Mouse (Mus musculus) E14TG2a.4 (cell line): ENCODE measurements around the gene Dnah6.

ENCODE experiments used
- H3K27me3 ChIP-seq: 2 replicates; pipeline ENCODE4 v1.6.1; 2014; ENCODE audit warnings: low read length, control low read depth; ENCODE audit not compliant: insufficient read depth
- H3K36me3 ChIP-seq: 2 replicates; pipeline ENCODE4 v1.6.1; 2014; ENCODE audit warnings: low read length, control low read depth; ENCODE audit not compliant: insufficient read depth
- H3K4me1 ChIP-seq: replicated peaks from 2 replicates; pipeline ENCODE4 v1.6.1; 2014; ENCODE audit warnings: low read depth, low read length, control low read depth
- H3K4me3 ChIP-seq: replicated peaks from 2 replicates; pipeline ENCODE4 v1.5.1; 2014; ENCODE audit warnings: mild to moderate bottlenecking, low read length
- H3K9me3 ChIP-seq: 2 replicates; pipeline ENCODE4 v1.6.1; 2014; ENCODE audit warnings: low read length, control low read depth
- CTCF ChIP-seq: conservative IDR thresholded peaks from 2 replicates; pipeline ENCODE4 v1.5.1; 2014; ENCODE audit warnings: low read length
- NANOG ChIP-seq: IDR thresholded peaks from 2 replicates; pipeline ENCODE4 v1.6.1; 2014; ENCODE audit warnings: borderline replicate concordance, low read length, mixed read lengths
- POU5F1 ChIP-seq: IDR thresholded peaks from 2 replicates; pipeline ENCODE4 v1.6.1; 2014; ENCODE audit warnings: low read length, borderline replicate concordance

Dnah6 gene

DNA sequence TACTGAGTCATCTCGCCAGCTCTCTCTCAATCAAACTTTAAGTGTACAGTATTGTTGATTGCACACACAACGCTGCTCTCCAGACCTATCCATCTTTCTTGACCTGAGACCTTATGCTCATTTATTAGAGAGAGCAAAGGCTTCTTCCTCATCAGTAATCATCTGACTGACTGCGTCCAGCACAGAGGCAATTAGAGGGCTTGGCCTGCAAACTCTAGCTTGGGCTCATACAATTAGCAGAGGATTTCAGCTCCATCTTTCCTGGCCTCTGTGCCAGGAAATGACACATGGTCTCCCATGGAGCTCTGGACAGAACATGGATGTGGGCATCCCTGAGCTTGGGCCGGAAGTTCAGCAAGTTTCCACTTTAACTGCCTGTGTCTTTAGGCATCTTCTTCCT lies 193.6 kb downstream of the Dnah6 start:
- no peak for TF ChIP-seq POU5F1
- TF ChIP-seq CTCF, result no peak
- no peak for TF ChIP-seq NANOG
- Histone ChIP-seq H3K4me1 (no peaks in the 10 kb centered on the region), H3K9me3 (no peaks in the 10 kb centered on the region), H3K27me3 (peaks cover 4% of the 10 kb centered on the region; the same call in 1 of the 2 replicates), H3K36me3 (no peaks in the 10 kb centered on the region), H3K4me3 (no peak overlapping the region)

DNA sequence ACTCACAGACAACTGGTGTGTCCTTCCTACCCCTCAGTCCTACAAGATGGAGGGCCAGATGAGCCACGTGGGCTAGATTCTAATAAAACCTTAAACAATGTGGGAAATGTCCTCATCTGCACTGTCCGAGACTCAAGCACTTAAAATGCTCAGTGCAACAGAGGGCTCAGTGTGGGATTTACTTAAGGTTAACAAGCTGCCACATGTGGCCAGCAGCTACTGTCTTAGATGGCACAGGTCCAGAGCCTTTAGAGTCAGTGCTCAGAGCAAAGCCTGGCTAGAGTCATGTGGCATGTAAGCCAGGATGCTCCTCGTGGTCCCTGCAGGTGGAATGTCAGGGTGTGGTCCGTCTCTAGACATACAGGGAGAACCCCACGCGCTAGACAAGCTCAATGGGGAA lies 194.6 kb downstream of the Dnah6 start:
- no peaks in the 10 kb centered on the region for H3K4me1 ChIP-seq
- H3K27me3 ChIP-seq, result peaks cover 4% of the 10 kb centered on the region; the same call in 1 of the 2 replicates
- H3K4me3 ChIP-seq, result no peak overlapping the region
- no peaks in the 10 kb centered on the region for H3K36me3 ChIP-seq
- TF ChIP-seq NANOG, result no peak
- TF ChIP-seq POU5F1, result no peak
- no peak for TF ChIP-seq CTCF
- H3K9me3 ChIP-seq, result no peaks in the 10 kb centered on the region

- no peaks in the 10 kb centered on the region for H3K36me3 ChIP-seq
- no peak for TF ChIP-seq NANOG
- TF ChIP-seq CTCF, result peak; percentile 74
Observed at GRCm38 (mm10) chr6:73020061-73020460, 201.4 kb downstream of the Dnah6 start.

DNA sequence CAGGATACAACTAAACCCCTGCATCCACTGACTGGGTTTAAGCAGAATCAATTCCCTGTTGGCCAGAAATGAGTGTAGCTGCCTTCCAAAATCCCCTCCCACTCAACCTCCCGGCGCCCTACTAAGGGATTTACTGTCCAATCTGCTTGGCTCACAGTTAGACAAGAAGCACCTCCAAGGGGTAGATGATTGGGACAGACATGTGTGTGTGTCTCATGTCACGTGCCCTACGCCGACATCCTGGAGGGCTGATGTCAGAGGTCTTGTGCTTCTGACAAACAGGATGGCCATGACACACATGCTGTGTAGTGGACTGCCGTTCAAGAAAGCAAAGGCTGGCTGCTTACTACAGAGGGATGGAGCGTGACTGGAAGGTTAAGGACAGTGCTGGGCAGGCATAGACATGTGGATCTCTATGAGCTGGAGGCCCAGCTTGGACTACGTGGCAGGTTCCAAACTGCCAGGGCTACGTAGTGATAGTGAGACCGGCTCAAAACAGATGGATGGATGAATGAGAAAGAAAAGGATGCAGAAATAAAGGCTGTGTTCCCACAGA lies 202.6 kb downstream of the Dnah6 start:
- no peaks in the 10 kb centered on the region for H3K4me1 ChIP-seq
- no peak for TF ChIP-seq POU5F1
- TF ChIP-seq CTCF, result no peak
- TF ChIP-seq NANOG, result no peak

More at GRCm38 (mm10) chr6:73020061-73020460, 201.4 kb downstream of the Dnah6 start:
- H3K27me3 ChIP-seq, result no peaks in the 10 kb centered on the region
- peaks cover 3% of the 10 kb centered on the region; the same call in 1 of the 2 replicates for H3K9me3 ChIP-seq
- no peak overlapping the region for H3K4me3 ChIP-seq
- H3K4me1 ChIP-seq, result no peaks in the 10 kb centered on the region

DNA sequence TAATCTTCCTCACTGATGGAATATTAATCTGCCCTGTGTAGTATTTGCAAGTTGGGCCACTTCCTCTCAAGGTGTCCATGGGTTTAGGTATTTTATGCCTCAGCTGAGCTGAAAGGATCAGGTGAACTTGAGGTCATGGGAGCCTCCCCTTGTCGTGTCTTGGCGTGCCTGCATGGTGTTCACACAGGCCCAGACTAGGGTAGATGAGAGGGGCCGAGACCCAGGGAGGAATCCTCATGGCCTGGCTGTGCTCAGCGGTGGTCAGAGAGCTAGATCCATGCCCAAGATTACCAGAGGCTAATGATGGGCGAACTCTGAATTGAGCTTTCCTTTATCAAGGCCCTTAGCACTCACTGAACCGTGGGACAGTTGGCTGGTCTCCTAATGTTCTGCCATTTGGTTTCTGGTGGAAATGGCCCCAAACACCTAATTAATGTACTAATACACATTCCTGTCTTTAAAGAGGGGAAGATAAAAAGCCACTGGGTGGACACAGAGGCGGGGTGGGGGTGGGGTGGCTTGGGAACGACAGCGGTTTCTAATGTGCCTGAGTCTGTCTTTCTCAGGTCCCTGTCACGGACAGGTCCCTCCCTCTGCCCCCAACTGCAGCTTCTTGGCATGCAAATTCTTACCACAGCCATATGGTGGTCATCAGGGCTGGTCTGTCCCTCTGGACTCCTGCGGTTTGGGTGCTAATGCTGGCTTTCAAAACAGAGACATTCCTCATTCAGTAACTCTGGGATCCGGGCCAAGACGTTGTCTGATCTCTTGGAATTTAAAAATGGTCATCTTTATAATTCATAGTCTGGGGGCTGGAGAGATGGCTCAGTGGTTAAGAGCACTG lies 206.9 kb downstream of the Dnah6 start:
- H3K36me3 ChIP-seq, result no peaks in the 10 kb centered on the region
- no peak overlapping the region for H3K4me3 ChIP-seq
- TF ChIP-seq POU5F1, result no peak
- peaks cover 6% of the 10 kb centered on the region; the same call in 1 of the 2 replicates for H3K4me1 ChIP-seq
- no peaks in the 10 kb centered on the region for H3K27me3 ChIP-seq
- H3K9me3 ChIP-seq, result no peaks in the 10 kb centered on the region

More for the DNA sequence above, 202.6 kb downstream of the Dnah6 start:
- peaks cover 3% of the 10 kb centered on the region; the same call in 1 of the 2 replicates for H3K9me3 ChIP-seq
- H3K4me3 ChIP-seq, result no peak overlapping the region
- no peaks in the 10 kb centered on the region for H3K27me3 ChIP-seq
- H3K36me3 ChIP-seq, result no peaks in the 10 kb centered on the region

- Histone ChIP-seq H3K9me3 (no peaks in the 10 kb centered on the region), H3K27me3 (peaks cover 6% of the 10 kb centered on the region; the same call in 1 of the 2 replicates), H3K36me3 (no peaks in the 10 kb centered on the region), H3K4me1 (peaks cover 11% of the 10 kb centered on the region; the same call in 1 of the 2 replicates), H3K4me3 (no peak overlapping the region)
- TF ChIP-seq CTCF, result no peak
- TF ChIP-seq NANOG, result no peak
- no peak for TF ChIP-seq POU5F1
Observed at GRCm38 (mm10) chr6:73012931-73013330, 208.5 kb downstream of the Dnah6 start.

GRCm38 (mm10) chr6:73011827-73012226 lies 209.6 kb downstream of the Dnah6 start:
- no peak overlapping the region for H3K4me3 ChIP-seq
- H3K9me3 ChIP-seq, result no peaks in the 10 kb centered on the region
- H3K36me3 ChIP-seq, result no peaks in the 10 kb centered on the region
- peaks cover 11% of the 10 kb centered on the region; the same call in 1 of the 2 replicates for H3K4me1 ChIP-seq
- peaks cover 6% of the 10 kb centered on the region; the same call in 1 of the 2 replicates for H3K27me3 ChIP-seq
- TF ChIP-seq CTCF (no peak), NANOG (no peak), POU5F1 (no peak)

DNA sequence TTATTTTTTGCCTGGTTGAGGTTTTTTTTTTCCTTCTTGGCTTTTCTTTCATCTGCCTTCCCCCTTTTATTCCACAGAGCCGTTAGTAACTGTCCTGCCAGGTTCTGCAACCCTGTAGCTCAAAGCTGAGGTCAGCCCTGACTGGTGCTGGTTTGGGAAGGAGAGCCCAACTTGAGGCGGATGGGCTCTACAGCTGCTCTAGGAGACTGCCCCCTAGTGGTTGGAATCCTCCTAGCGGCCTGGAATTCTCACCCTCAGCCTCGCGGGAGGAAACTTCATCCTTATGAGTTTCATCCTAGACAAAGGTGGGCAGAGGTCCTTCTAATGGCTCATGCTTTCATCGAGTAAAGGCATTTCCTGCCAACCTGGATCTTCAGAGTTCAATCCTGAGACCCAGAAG lies 211.4 kb downstream of the Dnah6 start:
- Histone ChIP-seq H3K9me3 (no peaks in the 10 kb centered on the region), H3K36me3 (no peaks in the 10 kb centered on the region), H3K4me1 (peaks cover 11% of the 10 kb centered on the region; the same call in 1 of the 2 replicates), H3K4me3 (no peak overlapping the region), H3K27me3 (peaks cover 6% of the 10 kb centered on the region; the same call in 1 of the 2 replicates)
- TF ChIP-seq NANOG (no peak), POU5F1 (no peak), CTCF (peak; percentile 89)
